Mouse (Mus musculus): ENCODE results near the gene Polr2h. TPM values are rescaled to one million over a fixed set of nuclear protein-coding genes. Genes with fewer than 3 reads are reported as not detected.

The Polr2h gene
- total RNA-seq, 2 experiments from 2014 or later: 29.2 to 36.7 TPM

GRCm38 (mm10) chr16:20717978-20718670, 659 bp downstream of the Polr2h start:
- no peak for ATAC-seq (ENCODE audit: poor library complexity, severe bottlenecking)

- ATAC-seq (ENCODE audit: poor library complexity, severe bottlenecking): no peak
Measured at GRCm38 (mm10) chr16:20721808-20722207, 4.3 kb downstream of the Polr2h start.

GRCm38 (mm10) chr16:20722736-20723135, 5.3 kb downstream of the Polr2h start:
- ATAC-seq (ENCODE audit: poor library complexity, severe bottlenecking): no peak

- no peak for ATAC-seq (ENCODE audit: poor library complexity, severe bottlenecking)
Measured at GRCm38 (mm10) chr16:20723247-20723646, 5.8 kb downstream of the Polr2h start.

- ATAC-seq (ENCODE audit: poor library complexity, severe bottlenecking): peak; percentile 99
Measured at GRCm38 (mm10) chr16:20724338-20724748, 6.9 kb downstream of the Polr2h start.

GRCm38 (mm10) chr16:20725321-20725720, 7.9 kb downstream of the Polr2h start:
- no peak for ATAC-seq (ENCODE audit: poor library complexity, severe bottlenecking)

GRCm38 (mm10) chr16:20725750-20726149, 8.3 kb downstream of the Polr2h start:
- no peak for ATAC-seq (ENCODE audit: poor library complexity, severe bottlenecking)

- ATAC-seq (ENCODE audit: poor library complexity, severe bottlenecking): no peak
Measured at GRCm38 (mm10) chr16:20726384-20726783, 8.9 kb downstream of the Polr2h start.

- no peak for ATAC-seq (ENCODE audit: poor library complexity, severe bottlenecking)
Measured at GRCm38 (mm10) chr16:20730293-20730711, 12.8 kb downstream of the Polr2h start.

GRCm38 (mm10) chr16:20731688-20732087, 14.2 kb downstream of the Polr2h start:
- ATAC-seq (ENCODE audit: poor library complexity, severe bottlenecking): no peak

GRCm38 (mm10) chr16:20732251-20732924, 14.9 kb downstream of the Polr2h start:
- no peak for ATAC-seq (ENCODE audit: poor library complexity, severe bottlenecking)

- 0 out of 2 replicates have a peak, but pooled peaks have one; percentile 19 for ATAC-seq (ENCODE audit: poor library complexity, severe bottlenecking)
Measured at GRCm38 (mm10) chr16:20732925-20733730, 15.7 kb downstream of the Polr2h start, which contains the start of gene Chrd. TSS of gene Chrd (plus strand) at chr16:20733127.

- no peak for ATAC-seq (ENCODE audit: poor library complexity, severe bottlenecking)
Measured at GRCm38 (mm10) chr16:20733731-20734730, 16.6 kb downstream of the Polr2h start, which contains the start of gene Thpo. TSS of gene Thpo (minus strand) at chr16:20734511.

- ATAC-seq (ENCODE audit: poor library complexity, severe bottlenecking): no peak
Measured at GRCm38 (mm10) chr16:20735651-20736050, 18.2 kb downstream of the Polr2h start.

GRCm38 (mm10) chr16:20736168-20736567, 18.7 kb downstream of the Polr2h start:
- no peak for ATAC-seq (ENCODE audit: poor library complexity, severe bottlenecking)

GRCm38 (mm10) chr16:20736823-20737222, 19.4 kb downstream of the Polr2h start:
- ATAC-seq (ENCODE audit: poor library complexity, severe bottlenecking): no peak

- ATAC-seq (ENCODE audit: poor library complexity, severe bottlenecking): no peak
Measured at GRCm38 (mm10) chr16:20739845-20740244, 22.4 kb downstream of the Polr2h start.

- no peak for ATAC-seq (ENCODE audit: poor library complexity, severe bottlenecking)
Measured at GRCm38 (mm10) chr16:20746641-20747040, 29.2 kb downstream of the Polr2h start.

GRCm38 (mm10) chr16:20750518-20750917, 33.1 kb downstream of the Polr2h start:
- ATAC-seq (ENCODE audit: poor library complexity, severe bottlenecking): no peak

GRCm38 (mm10) chr16:20756052-20756451, 38.6 kb downstream of the Polr2h start:
- ATAC-seq (ENCODE audit: poor library complexity, severe bottlenecking): 0 out of 2 replicates have a peak, but pooled peaks have one; percentile 35

Measured in megakaryocyte, adult 5-6 weeks (primary cell).